Comparison of ENCODE assay signal across 16 mouse cellular contexts in the genomic region with DNA sequence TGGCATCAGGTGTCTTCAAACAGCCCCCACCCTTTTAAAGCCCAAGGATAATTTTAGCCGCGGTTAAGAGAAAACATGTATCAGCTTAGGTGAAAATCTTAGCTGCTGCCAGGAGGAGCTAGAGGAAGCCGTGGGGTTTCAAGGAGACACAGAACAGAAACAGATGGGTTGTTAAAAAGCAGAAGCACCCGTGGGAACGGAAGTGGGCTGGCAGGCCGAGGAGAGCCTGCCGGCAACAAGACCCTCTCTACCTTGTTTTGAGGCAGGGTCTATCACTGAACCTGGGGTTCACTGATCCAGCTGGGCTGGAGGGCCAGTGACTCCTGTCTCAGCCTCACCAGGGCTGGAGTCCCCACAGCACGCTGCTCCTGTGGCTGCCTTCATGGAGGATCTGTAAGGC.
A peak's percentile ranks its signal among the peaks of the same experiment; 100 is the strongest.
DNase-seq lines count a peak whose midpoint lies in the region; ATAC-seq and TF ChIP-seq lines count a peak whose summit lies in the region.
"Had no signal": no experiment of that assay in that cellular context is flagged by ENCODE, and none has a peak within 500 bp of the region (broad histone marks: within the 10 kb centered on the region; RNA-seq: fewer than 3 reads in every experiment).

No protein-coding gene starts in this region.

- H3K4me1 ChIP-seq in spleen, adult 2 months (ENCODE audit: control insufficient read depth, insufficient read depth, insufficient read length) = peaks cover 11% of the 10 kb centered on the region; the same call in 1 of the 2 replicates
- H3K4me1 ChIP-seq in forebrain, embryonic 15.5 days = no peaks in the 10 kb centered on the region
- H3K4me1 ChIP-seq: stomach, embryonic 15.5 days had no signal

- no peak overlapping the region for H3K4me2 ChIP-seq in forebrain, embryonic 15.5 days (replicated peaks)
- H3K4me2 ChIP-seq: stomach, embryonic 15.5 days had no signal

- H3K27me3 ChIP-seq in spleen, adult 2 months (ENCODE audit: control insufficient read depth, insufficient read depth, low read length) = no peaks in the 10 kb centered on the region
- no peaks in the 10 kb centered on the region for H3K27me3 ChIP-seq in forebrain, embryonic 15.5 days
- H3K27me3 ChIP-seq: stomach, embryonic 15.5 days had no signal

- WGBS in spleen, adult 2 months = 11% methylated on average over 8 of the region's 8 CpGs
- 76% methylated on average over 8 of the region's 8 CpGs for WGBS in forebrain, embryonic 15.5 days

- H3K9ac ChIP-seq in forebrain, embryonic 15.5 days (replicated peaks) = no peak overlapping the region
- H3K9ac ChIP-seq: stomach, embryonic 15.5 days had no signal

- no peak for TF ChIP-seq CTCF in spleen, adult 2 months (IDR thresholded peaks at IDR 0.05; ENCODE audit: extremely low read depth, insufficient read depth, insufficient read length, insufficient replicate concordance)

- H3K27ac ChIP-seq in spleen, adult 2 months (ENCODE audit: insufficient read depth, low read length) = peak overlapping the region; percentile 90
- H3K27ac ChIP-seq in forebrain, embryonic 15.5 days (replicated peaks) = no peak overlapping the region
- H3K27ac ChIP-seq: stomach, embryonic 15.5 days had no signal

- no peak for ATAC-seq in forebrain, embryonic 15.5 days (replicated peaks)

- H3K36me3 ChIP-seq in spleen, adult 2 months (ENCODE audit: control insufficient read depth, insufficient read depth, low read length) = no peaks in the 10 kb centered on the region
- H3K36me3 ChIP-seq in forebrain, embryonic 15.5 days = no peaks in the 10 kb centered on the region
- H3K36me3 ChIP-seq: stomach, embryonic 15.5 days had no signal

- TF ChIP-seq POLR2A in spleen, adult 2 months (IDR thresholded peaks at IDR 0.05; ENCODE audit: low read depth, low read length) = no peak

- no peaks in the 10 kb centered on the region for H3K9me3 ChIP-seq in forebrain, embryonic 15.5 days
- H3K9me3 ChIP-seq: stomach, embryonic 15.5 days had no signal

- peak overlapping the region; percentile 31; the same call in 1 of the 2 replicates for H3K4me3 ChIP-seq in spleen, adult 2 months (ENCODE audit: extremely low read depth, insufficient read depth, insufficient read length)
- H3K4me3 ChIP-seq in forebrain, embryonic 15.5 days = no peak overlapping the region
- H3K4me3 ChIP-seq: stomach, embryonic 15.5 days had no signal

- peak; percentile 42 to 49 for DNase-seq in spleen, adult 18-20 months
- DNase-seq in spleen, adult 12 weeks (ENCODE audit: low spot score) = no peak
- peak; percentile 30 to 62 for DNase-seq in frontal cortex, adult 2 months (ENCODE audit: extremely low spot score in 1 of 2, low spot score in 1 of 2)
- DNase-seq in spleen, adult 2 months (ENCODE audit: low read depth in 1 of 2, low spot score in 2 of 2) = peak; percentile 43 to 59
- peak; percentile 55 for DNase-seq in thymus, postnatal 4 days
- no peak for DNase-seq in adrenal gland, postnatal 14 days
- no peak for DNase-seq in adrenal gland, adult 2 months
- DNase-seq: adrenal gland, postnatal 10 days; cerebellum, postnatal 25 days; gastrocnemius, postnatal 36 days; heart, postnatal 36 days; kidney, adult 2 months; lung, adult 18-20 months; midbrain, embryonic 14.5 days had no signal

Comparison
In these comparisons a context has a peak if more than half of its experiments do, and no peak if none do; other contexts are left out.
1. DNase-seq: peak in spleen, adult 18-20 months (2 of 2), frontal cortex, adult 2 months (2 of 2), spleen, adult 2 months (2 of 2) and thymus, postnatal 4 days (single experiment); none in spleen, adult 12 weeks (single experiment), adrenal gland, postnatal 14 days (single experiment) and adrenal gland, adult 2 months (single experiment).